Mouse (Mus musculus): ENCODE data around the gene Rita1. TPM values are rescaled to one million over a fixed set of nuclear protein-coding genes. Genes with fewer than 3 reads are reported as not detected.
A peak's percentile ranks its signal among the peaks of the same experiment; 100 is the strongest.

Rita1 gene
- polyA plus RNA-seq, 1 experiment, result 34.8 TPM

GRCm38 (mm10) chr5:120574469-120575063 is 37.8 kb downstream of the Rita1 start:
- DNase-seq (ENCODE audit: extremely low spot score in 1 of 2, low spot score in 1 of 2), result no peak

DNA sequence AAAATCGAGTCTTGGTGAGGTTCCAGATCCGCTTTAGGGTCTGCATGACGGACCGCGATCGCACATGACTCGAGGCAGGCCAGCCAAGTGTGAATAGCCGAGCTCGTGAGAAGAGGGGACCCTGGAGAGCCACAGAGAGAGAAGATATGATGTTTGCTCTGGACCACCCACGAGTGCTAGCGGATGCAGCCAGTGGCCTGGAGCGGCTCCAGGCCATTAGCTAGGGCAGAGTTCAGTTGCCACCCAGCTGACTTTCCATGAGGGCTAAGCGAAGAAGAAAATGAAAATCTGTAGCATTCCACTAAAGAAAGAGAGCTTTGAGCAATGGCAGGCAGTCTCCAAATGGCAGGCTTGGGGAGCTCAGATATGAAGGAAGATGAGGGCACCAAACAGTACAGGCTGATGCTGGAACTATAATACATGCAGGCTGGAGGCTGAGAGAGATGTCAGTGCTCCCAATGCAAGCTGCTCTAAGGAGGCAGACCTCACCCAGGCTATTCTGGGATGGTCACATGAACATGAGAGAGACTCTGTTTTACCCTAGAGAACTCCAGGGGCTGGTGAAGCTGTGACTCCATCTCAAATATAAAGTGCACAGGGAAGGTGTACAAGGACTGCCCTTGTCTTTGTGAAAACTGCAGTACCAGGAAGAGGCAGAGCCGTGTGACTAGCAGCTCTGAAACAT is 41.2 kb downstream of the Rita1 start:
- DNase-seq (ENCODE audit: extremely low spot score in 1 of 2, low spot score in 1 of 2), result no peak

DNA sequence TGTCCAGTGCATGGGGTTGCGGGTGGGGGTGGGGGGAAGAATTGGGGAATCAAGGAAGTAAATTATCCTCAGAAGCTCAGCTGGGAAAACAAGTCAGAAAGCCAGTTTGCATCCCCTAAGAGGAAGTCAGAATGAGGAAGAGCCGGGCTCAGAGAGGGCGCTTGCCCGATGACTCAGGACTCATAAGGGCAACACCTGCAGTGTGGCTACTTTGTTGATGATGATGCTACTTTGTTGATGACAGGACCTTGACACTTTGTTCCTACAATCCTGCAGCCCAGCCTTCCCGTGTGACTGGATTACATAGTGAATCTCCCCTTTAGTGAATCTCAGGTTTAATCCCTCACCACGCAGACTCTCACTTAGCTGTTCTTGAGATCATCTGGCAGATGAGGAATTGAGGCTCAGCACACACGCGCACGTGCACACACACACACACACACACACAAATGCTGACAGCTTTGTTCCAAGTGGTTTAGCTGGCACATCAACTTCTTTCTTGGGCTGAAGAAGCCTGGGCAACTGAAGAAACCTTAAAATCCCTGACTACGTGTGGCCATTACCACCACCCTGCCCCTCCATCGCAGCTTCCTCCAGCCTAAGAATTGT is 42.0 kb downstream of the Rita1 start:
- DNase-seq (ENCODE audit: extremely low spot score in 1 of 2, low spot score in 1 of 2), result no peak

DNA sequence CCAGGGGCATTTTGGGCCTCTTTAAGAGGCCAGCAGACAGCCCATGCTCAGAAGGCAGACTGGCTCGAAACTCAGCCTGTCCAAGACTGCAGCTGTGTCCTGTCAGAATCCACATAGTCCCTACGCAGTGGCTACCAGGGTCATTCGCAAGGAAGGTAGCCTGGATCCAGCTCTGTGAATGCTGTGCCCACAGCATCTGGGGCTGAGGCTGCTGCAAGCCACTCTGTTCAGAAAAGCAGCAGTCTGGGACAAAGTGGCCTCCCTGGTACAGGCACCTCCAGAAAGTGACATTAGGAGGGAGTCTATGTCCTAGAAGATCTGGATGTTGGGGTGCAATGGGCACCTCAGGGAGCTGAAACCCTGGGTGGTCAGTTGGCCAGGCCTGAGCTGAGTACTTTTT is 42.6 kb downstream of the Rita1 start:
- no peak for DNase-seq (ENCODE audit: extremely low spot score in 1 of 2, low spot score in 1 of 2)

DNA sequence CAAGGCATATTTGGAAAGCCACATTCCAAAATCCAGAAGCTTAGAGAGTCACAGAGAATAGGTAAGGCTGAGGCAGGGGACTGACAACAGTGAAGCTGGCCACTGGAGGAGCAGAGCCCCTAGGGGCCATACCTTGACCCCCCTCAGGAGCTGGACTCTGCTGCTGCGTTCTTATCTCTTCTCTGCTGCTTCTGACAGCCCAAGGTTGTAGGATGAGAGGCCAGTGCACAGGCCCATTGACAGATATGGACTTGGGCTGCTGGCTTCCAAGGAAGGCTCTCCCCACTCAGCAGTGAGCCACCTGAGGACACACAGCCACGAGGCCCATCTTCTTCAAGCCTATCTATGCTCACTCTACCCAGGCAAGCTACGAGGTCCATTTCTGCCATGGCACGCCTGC is 43.4 kb downstream of the Rita1 start:
- no peak for DNase-seq (ENCODE audit: extremely low spot score in 1 of 2, low spot score in 1 of 2)

- DNase-seq (ENCODE audit: extremely low spot score in 1 of 2, low spot score in 1 of 2), result no peak
Observed at GRCm38 (mm10) chr5:120568336-120568768, 44.0 kb downstream of the Rita1 start.

DNA sequence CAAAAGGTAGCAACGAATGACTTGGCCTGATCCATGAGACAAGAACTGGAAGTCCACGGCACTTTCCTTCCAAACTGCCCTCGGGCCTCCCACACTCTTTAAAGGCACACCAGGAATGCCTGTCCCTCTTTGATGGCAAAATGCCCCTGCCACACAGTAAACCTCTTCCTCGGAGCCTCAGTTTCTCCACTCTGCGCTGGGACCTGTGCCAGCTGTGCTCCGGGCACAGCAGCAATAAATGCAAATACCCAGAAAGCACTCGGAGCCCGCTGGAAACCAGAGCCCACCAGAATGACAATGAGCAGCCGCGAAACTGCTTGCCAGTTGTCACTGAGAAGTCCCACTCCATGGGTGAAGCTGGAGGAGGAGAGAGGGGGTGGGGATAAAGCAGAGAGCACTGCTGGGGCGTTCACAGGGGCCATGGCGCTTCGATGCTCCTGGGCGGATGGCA is 44.6 kb downstream of the Rita1 start:
- no peak for DNase-seq (ENCODE audit: extremely low spot score in 1 of 2, low spot score in 1 of 2)

DNA sequence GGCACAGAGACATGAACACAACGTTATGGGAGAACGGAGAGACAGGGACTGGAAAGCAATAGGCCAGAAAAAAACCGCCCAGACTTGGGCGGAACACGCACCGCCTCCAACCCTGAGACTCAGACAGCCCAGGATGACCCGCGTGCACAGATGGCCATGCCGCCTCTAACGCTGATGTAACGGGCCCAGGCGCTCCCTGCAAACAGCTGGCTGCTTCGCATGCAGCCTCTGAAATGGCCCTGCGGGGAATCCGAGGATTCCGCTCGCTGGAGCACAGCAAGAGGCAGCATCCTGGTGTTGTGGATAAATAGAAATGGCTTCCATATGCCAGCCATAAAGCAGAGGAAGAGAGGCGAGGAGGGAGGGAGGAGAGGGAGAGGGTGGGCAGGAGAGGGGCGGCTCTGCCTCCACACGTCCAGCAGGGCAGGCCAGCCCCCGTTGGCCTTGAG is 45.1 kb downstream of the Rita1 start:
- peak in 1 of 2 experiments; percentile 62 for DNase-seq (ENCODE audit: extremely low spot score in 1 of 2, low spot score in 1 of 2)

- no peak for DNase-seq (ENCODE audit: extremely low spot score in 1 of 2, low spot score in 1 of 2)
Observed at GRCm38 (mm10) chr5:120566681-120567252, 45.6 kb downstream of the Rita1 start.

DNA sequence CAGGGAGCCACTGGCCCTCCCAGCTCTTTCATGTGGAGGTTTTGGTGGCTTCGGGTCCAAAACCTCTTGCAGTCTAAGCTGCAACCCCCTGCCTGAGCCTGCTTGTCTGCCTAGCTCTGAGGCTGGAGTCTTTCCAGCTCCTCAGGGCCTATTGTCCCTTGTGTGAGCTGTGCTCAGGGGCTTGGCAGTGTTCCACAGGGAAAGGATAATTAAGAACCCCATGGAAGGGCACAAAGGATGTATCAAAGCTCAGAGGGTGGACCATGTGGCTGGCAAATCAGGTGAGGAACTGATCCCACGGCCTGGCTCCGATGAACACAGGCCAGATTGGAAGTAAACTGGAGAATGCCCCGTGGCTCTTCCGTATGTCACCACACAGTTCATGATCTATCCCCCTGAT is 46.3 kb downstream of the Rita1 start:
- DNase-seq (ENCODE audit: extremely low spot score in 1 of 2, low spot score in 1 of 2), result peak in 1 of 2 experiments; percentile 62

DNA sequence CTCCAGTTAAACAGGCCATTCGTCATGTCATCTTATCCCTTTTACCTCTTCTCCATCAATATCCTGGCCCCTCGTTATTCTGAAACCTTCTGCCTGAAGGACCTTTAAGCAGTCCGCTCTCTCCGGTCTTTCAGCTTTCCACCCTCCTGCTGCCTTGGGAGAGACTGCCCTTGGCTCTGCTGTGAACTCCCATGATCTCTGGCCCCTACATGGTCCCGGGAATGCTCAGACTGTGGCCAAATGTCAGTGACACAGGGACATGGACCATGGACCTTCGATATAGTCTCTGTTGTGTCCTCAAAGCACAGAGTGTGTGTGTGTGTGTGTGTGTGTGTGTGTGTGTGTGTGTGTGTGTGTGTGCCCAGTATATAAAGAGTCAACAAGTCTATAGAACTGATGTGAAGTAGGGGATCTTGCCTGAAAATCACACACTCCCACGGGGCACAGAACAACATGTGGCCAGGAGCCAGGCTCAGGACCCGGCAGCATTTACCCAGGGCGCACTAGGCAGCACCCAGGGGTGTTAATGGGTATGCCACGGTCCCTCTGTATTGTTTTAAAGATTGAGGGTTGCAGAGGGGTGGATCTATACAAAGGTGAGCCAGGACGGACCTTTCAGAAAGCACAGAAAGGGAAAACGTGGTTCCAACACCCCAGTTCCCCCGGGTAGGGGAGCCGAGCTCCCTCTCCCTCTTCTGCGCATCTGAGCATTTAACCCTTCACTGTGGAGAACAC is 47.1 kb downstream of the Rita1 start:
- DNase-seq (ENCODE audit: extremely low spot score in 1 of 2, low spot score in 1 of 2), result no peak

- no peak for DNase-seq (ENCODE audit: extremely low spot score in 1 of 2, low spot score in 1 of 2)
Observed at GRCm38 (mm10) chr5:120563914-120564311, 48.5 kb downstream of the Rita1 start.

- DNase-seq (ENCODE audit: extremely low spot score in 1 of 2, low spot score in 1 of 2), result no peak
Observed at GRCm38 (mm10) chr5:120562956-120563913, 49.2 kb downstream of the Rita1 start.

DNA sequence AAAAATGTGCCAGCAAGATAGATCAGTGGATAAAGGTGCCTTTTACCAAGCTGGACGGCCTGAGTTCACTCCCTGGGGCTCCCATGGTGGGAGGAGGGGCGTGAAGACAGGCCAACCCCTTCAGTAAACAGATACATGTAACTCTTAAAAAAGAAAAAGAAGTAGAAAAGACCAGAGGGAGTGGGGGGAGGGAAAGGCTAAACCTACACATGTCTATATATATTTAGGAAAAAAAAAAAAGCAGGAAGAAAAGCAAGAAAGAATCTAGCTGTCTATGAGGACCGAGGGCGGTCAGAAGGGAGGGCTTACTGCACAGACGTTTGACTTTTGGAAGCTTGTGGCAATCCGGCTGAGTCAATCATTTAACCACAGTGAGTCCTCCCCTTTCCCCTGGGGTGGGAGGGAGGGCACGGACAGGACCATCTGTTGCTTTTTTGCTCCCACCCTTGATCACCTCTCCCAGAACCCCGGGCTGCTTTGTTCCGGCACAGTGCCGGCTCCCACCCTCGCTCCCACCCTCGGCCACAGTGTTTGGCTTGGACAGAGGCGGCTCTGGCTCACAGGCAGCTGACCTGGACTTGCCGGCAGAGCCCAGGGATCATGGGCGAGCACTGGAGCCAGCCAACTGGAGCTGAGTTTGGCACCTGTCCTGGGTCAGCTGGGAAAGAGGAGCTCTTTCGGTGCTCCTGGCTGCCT is 51.6 kb downstream of the Rita1 start:
- peak; percentile 42 to 49 for DNase-seq (ENCODE audit: extremely low spot score in 1 of 2, low spot score in 1 of 2)

- DNase-seq (ENCODE audit: extremely low spot score in 1 of 2, low spot score in 1 of 2), result peak in 1 of 2 experiments; percentile 32
Observed at GRCm38 (mm10) chr5:120560129-120560615, 52.2 kb downstream of the Rita1 start.

DNA sequence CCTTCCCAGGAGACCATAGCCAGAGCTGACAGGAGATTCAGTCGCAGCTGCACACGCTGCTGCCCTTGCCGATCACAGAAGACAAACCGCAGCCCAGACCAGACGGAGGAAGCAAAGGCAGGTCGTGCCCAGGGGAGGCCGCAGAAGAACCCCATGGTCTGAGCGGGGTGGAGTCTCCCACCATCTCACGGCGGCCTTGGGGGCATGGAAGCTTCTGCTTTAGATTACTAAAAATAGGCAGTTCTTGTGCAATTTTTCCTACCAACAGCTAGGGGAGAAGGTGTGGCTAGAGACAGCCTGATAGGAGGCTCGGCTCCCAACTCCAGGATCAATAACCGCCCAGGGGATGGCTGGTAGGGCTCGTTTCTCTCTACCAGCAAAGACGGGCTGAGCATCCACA is 53.6 kb downstream of the Rita1 start:
- no peak for DNase-seq (ENCODE audit: extremely low spot score in 1 of 2, low spot score in 1 of 2)

DNA sequence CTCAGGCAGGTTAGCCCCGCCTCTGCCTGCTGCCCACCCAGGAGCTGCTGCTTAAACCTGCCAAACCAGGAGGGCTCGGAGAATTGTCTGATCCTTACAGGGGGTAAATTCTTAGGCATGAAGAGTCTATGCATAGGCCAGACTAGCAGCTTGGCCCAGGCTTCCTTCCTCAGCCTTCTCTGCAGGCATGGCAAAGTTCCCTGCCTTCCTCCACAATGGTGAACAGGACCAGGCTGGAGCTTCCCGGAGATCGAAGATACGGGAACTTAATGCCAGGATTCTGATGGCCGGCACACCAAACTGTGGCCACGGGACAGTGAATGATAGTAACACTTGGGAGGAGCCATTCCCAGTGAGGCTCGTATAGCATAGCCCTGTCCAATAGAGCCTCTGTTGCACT is 54.3 kb downstream of the Rita1 start:
- no peak for DNase-seq (ENCODE audit: extremely low spot score in 1 of 2, low spot score in 1 of 2)

- no peak for DNase-seq (ENCODE audit: extremely low spot score in 1 of 2, low spot score in 1 of 2)
Observed at GRCm38 (mm10) chr5:120555871-120556270, 56.5 kb downstream of the Rita1 start.

GRCm38 (mm10) chr5:120550673-120551072 is 61.7 kb downstream of the Rita1 start:
- DNase-seq (ENCODE audit: extremely low spot score in 1 of 2, low spot score in 1 of 2), result no peak
